ENCODE assay signal across 10 mouse cellular contexts in the genomic region with DNA sequence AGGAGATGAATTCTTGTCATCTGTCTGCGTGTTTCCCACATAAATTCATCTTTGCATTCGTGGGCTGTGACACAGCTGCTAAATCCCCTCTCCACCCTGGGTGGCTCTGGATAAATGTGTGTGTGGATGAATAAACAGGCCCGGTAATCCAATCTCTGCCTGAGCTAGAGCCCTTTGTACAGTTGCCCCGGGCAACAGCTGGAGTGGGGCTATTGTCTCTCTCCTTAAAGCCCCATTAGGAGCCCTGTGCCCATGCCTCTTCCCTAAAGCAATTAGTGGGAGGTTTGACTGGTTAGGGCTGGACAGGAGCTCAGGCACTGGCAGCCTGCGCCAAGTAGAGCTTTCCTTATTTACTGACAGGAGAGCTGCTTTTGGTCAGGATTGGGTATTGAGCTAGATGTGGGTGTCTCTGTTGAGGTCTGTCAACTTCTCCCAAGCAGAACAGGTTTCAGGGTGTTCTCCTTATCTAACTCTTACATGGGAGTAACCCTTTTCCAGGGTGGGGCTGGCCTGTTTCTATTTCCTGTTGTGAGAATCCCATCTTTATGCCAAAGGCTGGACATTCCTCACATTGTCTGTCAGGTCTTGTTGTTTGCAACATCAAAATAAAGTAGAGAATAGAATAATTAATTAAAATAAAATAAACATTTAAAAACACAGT. TPM values are rescaled to one million over a fixed set of nuclear protein-coding genes. Genes with fewer than 3 reads are reported as not detected.
DNase-seq lines count a peak whose midpoint lies in the region; ATAC-seq and TF ChIP-seq lines count a peak whose summit lies in the region.
"Had no signal": no experiment of that assay in that cellular context is flagged by ENCODE, and none has a peak within 500 bp of the region (broad histone marks: within the 10 kb centered on the region; RNA-seq: fewer than 3 reads in every experiment).

No protein-coding gene starts in this region.

- no peak overlapping the region; the same call in 1 of the 2 replicates for H3K27ac ChIP-seq in embryonic facial prominence, embryonic 14.5 days (replicated peaks; ENCODE audit: low read depth, low read length)
- H3K27ac ChIP-seq in intestine, embryonic 15.5 days: no peak overlapping the region
- H3K27ac ChIP-seq in left cerebral cortex, adult 2 months: no peak overlapping the region

- no peak for TF ChIP-seq CTCF in left cerebral cortex, adult 2 months (IDR thresholded peaks at IDR 0.05)

- DNase-seq in adrenal gland, postnatal 14 days: peak; percentile 16
- no peak for DNase-seq in adrenal gland, adult 2 months
- DNase-seq in embryonic facial prominence, embryonic 14.5 days (ENCODE audit: low spot score): peak; percentile 87
- peak; percentile 25 for DNase-seq in retina, adult 2 months (ENCODE audit: low read depth, low spot score)
- no peak for DNase-seq in ovary, postnatal 14 days (ENCODE audit: low spot score)
- DNase-seq in left cerebral cortex, adult 2 months (ENCODE audit: extremely low spot score in 1 of 2, low spot score in 2 of 2): no peak
- DNase-seq: cerebellum, adult 11-12 months had no signal

- H3K9me3 ChIP-seq in embryonic facial prominence, embryonic 14.5 days (ENCODE audit: control insufficient read depth, low read length): no peaks in the 10 kb centered on the region
- no peaks in the 10 kb centered on the region for H3K9me3 ChIP-seq in intestine, embryonic 15.5 days

- ATAC-seq in embryonic facial prominence, embryonic 14.5 days (ENCODE audit: low read depth): peak; percentile 95
- peak; percentile 72 for ATAC-seq in intestine, embryonic 15.5 days
- ATAC-seq in megakaryocyte, adult 5-6 weeks (ENCODE audit: poor library complexity, severe bottlenecking): no peak

- H3K27me3 ChIP-seq in embryonic facial prominence, embryonic 14.5 days (replicated peaks; ENCODE audit: control insufficient read depth, insufficient read depth, low read length): peaks cover 3% of the 10 kb centered on the region
- H3K27me3 ChIP-seq in intestine, embryonic 15.5 days (replicated peaks): peaks cover 4% of the 10 kb centered on the region

- no peaks in the 10 kb centered on the region for H3K4me1 ChIP-seq in embryonic facial prominence, embryonic 14.5 days (ENCODE audit: control insufficient read depth, insufficient read depth, low read length)
- H3K4me1 ChIP-seq in intestine, embryonic 15.5 days (replicated peaks): 0 out of 2 replicates have a peak, but pooled peaks cover 2% of the 10 kb centered on the region

- H3K4me2 ChIP-seq in embryonic facial prominence, embryonic 14.5 days (ENCODE audit: low read depth, low read length): no peak overlapping the region
- no peak overlapping the region for H3K4me2 ChIP-seq in intestine, embryonic 15.5 days (replicated peaks)

- intact Hi-C loops in left cerebral cortex, adult 2 months (cut with DNase I): no loop called here

- no peak overlapping the region for H3K9ac ChIP-seq in embryonic facial prominence, embryonic 14.5 days (ENCODE audit: low read depth, low read length)
- H3K9ac ChIP-seq in intestine, embryonic 15.5 days: no peak overlapping the region

- no peak overlapping the region for H3K4me3 ChIP-seq in embryonic facial prominence, embryonic 14.5 days (ENCODE audit: low read depth, low read length)
- no peak overlapping the region for H3K4me3 ChIP-seq in intestine, embryonic 15.5 days (replicated peaks)
- no peak overlapping the region for H3K4me3 ChIP-seq in left cerebral cortex, adult 2 months

- H3K36me3 ChIP-seq in embryonic facial prominence, embryonic 14.5 days (ENCODE audit: control insufficient read depth, insufficient read depth, low read length): no peaks in the 10 kb centered on the region
- no peaks in the 10 kb centered on the region for H3K36me3 ChIP-seq in intestine, embryonic 15.5 days

- WGBS in embryonic facial prominence, embryonic 14.5 days: 10% methylated on average over 5 of the region's 5 CpGs
- 40% methylated on average over 5 of the region's 5 CpGs for WGBS in intestine, embryonic 15.5 days

RNA-seq across cellular contexts. Expression of a gene that starts 38.5 kb away (rescaled TPM):
- 74.4 and 78.0 TPM in 2 replicates for total RNA-seq in adrenal gland, postnatal 14 days (2021)
- 10 to 100 TPM; 56.7 to 67.2 TPM for total RNA-seq in adrenal gland, adult 2 months (2021)
- polyA plus RNA-seq in adrenal gland, adult 2 months (2012; rRNA removed): 267 and 295 TPM in 2 replicates
- 14.6 and 14.7 TPM in 2 replicates for polyA plus RNA-seq in embryonic facial prominence, embryonic 14.5 days (2014; fragmentation: Nextera tagmentation; extraction: Ambion mirVana)
- 9.6 and 11.2 TPM in 2 replicates for polyA plus RNA-seq in intestine, embryonic 15.5 days (2015; fragmentation: Nextera tagmentation; extraction: Ambion mirVana)
- 25.6 and 32.8 TPM in 2 replicates for total RNA-seq in megakaryocyte, adult 5-6 weeks (2015)
- 12.3 and 26.0 TPM in 2 replicates for total RNA-seq in megakaryocyte, adult 5-6 weeks (2017)
- total RNA-seq in left cerebral cortex, adult 2 months (2021): 10 to 100 TPM; 78.1 to 79.8 TPM

RNA-seq across cellular contexts. Expression of a gene that starts 57.4 kb away (rescaled TPM):
- 0.30 TPM in 1 of 2 replicates, not detected in the other for total RNA-seq in adrenal gland, postnatal 14 days (2021)
- total RNA-seq in adrenal gland, adult 2 months (2021): under 1 TPM in 1 of 2 experiments, not detected in 1; 0.14 TPM
- 0.25 and 0.41 TPM in 2 replicates for polyA plus RNA-seq in adrenal gland, adult 2 months (2012; rRNA removed)
- 1.6 and 2.5 TPM in 2 replicates for polyA plus RNA-seq in embryonic facial prominence, embryonic 14.5 days (2014; fragmentation: Nextera tagmentation; extraction: Ambion mirVana)
- 0.36 and 0.53 TPM in 2 replicates for polyA plus RNA-seq in intestine, embryonic 15.5 days (2015; fragmentation: Nextera tagmentation; extraction: Ambion mirVana)
- total RNA-seq in megakaryocyte, adult 5-6 weeks (2015): 38.5 and 38.8 TPM in 2 replicates
- total RNA-seq in megakaryocyte, adult 5-6 weeks (2017): 20.4 and 22.2 TPM in 2 replicates
- total RNA-seq in left cerebral cortex, adult 2 months (2021): 100 to 1,000 TPM; 103 to 119 TPM
- polyA plus RNA-seq: heart, postnatal 0 days had no signal

Comparison
In these comparisons a context has a peak if more than half of its experiments do, and no peak if none do; other contexts are left out.
1. DNase-seq: peak in adrenal gland, postnatal 14 days (single experiment), embryonic facial prominence, embryonic 14.5 days (single experiment) and retina, adult 2 months (single experiment); none in adrenal gland, adult 2 months (single experiment), ovary, postnatal 14 days (single experiment) and left cerebral cortex, adult 2 months (0 of 2).
2. RNA of a gene that starts 57.4 kb away (total RNA-seq): 103 to 119 TPM in left cerebral cortex, adult 2 months and 20.4 to 38.8 TPM in megakaryocyte, adult 5-6 weeks; 0.14 TPM in adrenal gland, adult 2 months and 0.30 TPM in adrenal gland, postnatal 14 days; every median in the first group is over 10 times any median in the second.